Mouse (Mus musculus): Measurements from ENCODE around the gene Olfr167.
"Not testable (repeated sequence)": the region's sequence is repeated elsewhere in the genome, so short reads cannot be mapped to it uniquely, and the experiment has no call there.

Gene Olfr167

GRCm38 (mm10) chr16:19522166-19522565 lies at the start of gene Olfr167:
Olfr167 (minus strand) TSS chr16:19522266.
- in situ Hi-C loops (cut with MboI, MseI): no loop called here

- in situ Hi-C loops (cut with MboI, MseI): loop anchor here in 1 of 2 experiments (5.0 kb wide), 1 partner anchor 41 kb away; the partner anchor contains the start of gene Olfr170
Observed at GRCm38 (mm10) chr16:19571709-19572108, 49.6 kb upstream of the Olfr167 start, which contains the start of gene Olfr169. Olfr169 (minus strand) TSS chr16:19571809.

DNA sequence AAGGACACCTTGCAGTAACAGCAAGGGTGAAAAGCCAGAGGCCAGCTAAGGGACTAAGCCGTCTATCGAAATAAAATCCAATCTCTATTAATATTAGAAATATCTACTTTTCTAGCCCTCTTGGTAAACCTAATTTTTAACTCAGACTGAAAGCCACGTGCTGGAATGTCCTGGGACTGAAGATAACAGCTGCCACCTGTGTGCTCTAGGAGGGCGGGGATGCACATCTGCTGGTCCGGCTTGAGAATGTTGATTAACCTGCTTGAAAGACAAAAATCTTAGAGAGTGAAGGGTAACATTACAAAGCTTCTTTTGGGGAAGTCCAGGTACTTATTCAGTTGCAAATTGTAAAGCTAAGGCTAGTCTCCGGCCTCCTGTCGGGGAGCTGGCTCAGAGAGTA lies 31.4 kb upstream of the Olfr167 start:
- in situ Hi-C loops (cut with MboI, MseI): not testable (repeated sequence)

GRCm38 (mm10) chr16:19552246-19552645 lies 30.2 kb upstream of the Olfr167 start:
- in situ Hi-C loops (cut with MboI, MseI): not testable (repeated sequence)

- in situ Hi-C loops (cut with MboI, MseI): no loop called here
Observed at GRCm38 (mm10) chr16:19535455-19535854, 13.4 kb upstream of the Olfr167 start, which contains the start of gene Olfr168. Olfr168 (minus strand) TSS chr16:19535555.

DNA sequence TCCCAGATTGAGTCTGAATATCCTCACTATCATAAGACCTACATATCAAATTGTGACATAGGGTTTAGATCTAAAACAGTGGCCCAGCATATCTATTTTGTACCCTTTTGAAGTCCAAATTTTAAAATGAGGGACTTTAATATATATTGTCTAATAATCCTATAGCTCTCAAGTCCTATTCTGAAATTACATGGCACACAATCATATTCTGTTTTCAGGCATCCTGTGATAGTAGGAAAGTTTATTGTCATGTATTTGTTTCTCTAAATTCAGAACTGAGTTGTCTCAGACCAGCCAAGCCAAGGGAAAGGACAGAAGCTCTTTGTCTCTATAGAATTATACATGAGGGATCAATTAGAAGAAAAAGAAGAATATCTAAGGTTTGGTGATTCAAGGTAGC lies 38.7 kb downstream of the Olfr167 start, which contains the start of gene Olfr166:
Gene Olfr166, plus strand, starts transcription at position 301 of the 400 bp plus-strand sequence.
- in situ Hi-C loops (cut with MboI, MseI): no loop called here

DNA sequence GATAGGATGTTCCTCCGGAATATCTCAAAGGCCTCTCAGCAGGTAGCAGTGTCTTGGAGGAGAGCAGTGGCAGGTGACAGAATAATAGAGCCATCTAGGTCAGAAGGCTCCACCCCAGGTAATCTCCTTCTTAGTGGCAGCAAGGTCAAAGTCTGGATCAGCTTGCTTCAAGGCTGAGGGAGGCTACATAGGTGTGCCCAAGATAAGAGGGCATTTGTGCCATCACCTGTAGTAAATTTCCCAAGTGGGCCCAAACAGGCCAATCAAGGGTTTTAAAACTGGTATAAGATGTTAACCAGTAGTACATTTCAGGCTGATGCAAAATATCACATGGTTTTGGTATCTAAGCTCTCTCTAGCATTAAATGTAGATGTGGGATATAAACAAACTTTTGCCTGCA lies 57.7 kb downstream of the Olfr167 start:
- in situ Hi-C loops (cut with MboI, MseI): no loop called here

Measured in T-helper 17 cell (primary cell).